Mouse (Mus musculus): ENCODE data around the gene Zfp385b.

GRCm38 (mm10) chr2:77481274-77481673 lies 338.2 kb downstream of the Zfp385b start:
- TF ChIP-seq CTCF (IDR thresholded peaks at IDR 0.05; ENCODE audit: control insufficient read depth, insufficient read depth, insufficient replicate concordance, low read depth, low read length) (no peak), POLR2A (IDR thresholded peaks at IDR 0.05; ENCODE audit: control insufficient read depth, low read depth, low read length) (no peak)
